Mouse (Mus musculus) lung, adult 2 months (tissue): ENCODE data around the gene Nmt1.

ENCODE experiments used
- CTCF ChIP-seq: fragments of 200-500 bp; IDR thresholded peaks from 2 replicates; pipeline ENCODE4 v1.5.1; 2011; ENCODE audit warnings: mild to moderate bottlenecking, low read length, control low read depth; ENCODE audit not compliant: insufficient read depth
- POLR2A ChIP-seq: fragments of 200-500 bp; IDR thresholded peaks from 2 replicates; pipeline ENCODE4 v1.6.1; 2011; ENCODE audit warnings: low read depth, mild to moderate bottlenecking, control low read depth, low read length, borderline replicate concordance; ENCODE audit errors: extremely low read depth

DNA sequence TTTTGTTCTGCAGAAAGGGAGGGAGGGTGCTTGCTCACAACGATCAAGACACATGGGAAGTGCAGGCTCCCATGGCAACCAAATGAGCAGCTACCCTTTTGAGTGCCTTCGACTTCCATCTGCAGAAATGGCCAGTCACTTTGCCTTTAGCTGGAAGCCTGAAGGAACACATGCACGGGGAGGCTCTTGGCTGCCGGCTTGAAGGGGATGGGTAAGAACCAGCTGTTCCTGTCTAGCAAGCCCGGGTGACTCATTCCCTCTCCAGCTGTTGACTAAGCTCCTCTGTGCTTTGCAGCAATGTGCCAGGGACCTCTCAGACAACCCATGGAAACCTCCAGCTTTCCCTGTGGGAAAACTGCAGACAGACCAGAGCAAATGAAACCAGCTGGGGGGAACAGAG is 24.8 kb upstream of the Nmt1 start:
- TF ChIP-seq POLR2A (no peak), CTCF (no peak)
